Mouse (Mus musculus): ENCODE measurements at regions not wholly inside any gene's neighbourhood (a gene's known extent, or its start where the extent isn't known, plus 50 kb on each side); places are given as distances from the start of the nearest gene placed in this dataset.

GRCm38 (mm10) chr1:83701696-83702404, 293.9 kb upstream of the Sphkap start:
- TF ChIP-seq SRF (IDR thresholded peaks at IDR 0.05; ENCODE audit: control insufficient read depth, insufficient read length, low read depth) (no peak), POLR2A (IDR thresholded peaks at IDR 0.05; ENCODE audit: insufficient read length, low read depth) (no peak), MAX (IDR thresholded peaks at IDR 0.05; ENCODE audit: low read depth) (no peak), E2F4 (IDR thresholded peaks at IDR 0.05; ENCODE audit: insufficient read depth) (no peak)
